Mouse (Mus musculus): ENCODE measurements around the gene Fa2h. TPM values are rescaled to one million over a fixed set of nuclear protein-coding genes. Genes with fewer than 3 reads are reported as not detected.

Fa2h gene
- polyA plus RNA-seq, 1 experiment from 2014 or later = not detected

GRCm38 (mm10) chr8:111350577-111350976 lies 43.0 kb downstream of the Fa2h start:
- no peak for ATAC-seq (ENCODE audit: insufficient number of reproducible peaks, low FRiP score, low TSS enrichment, low read depth)
- no peak overlapping the region for H3K4me2 ChIP-seq (ENCODE audit: low read depth, severe bottlenecking)
- WGBS = 81% methylated on average over 6 of the region's 6 CpGs

GRCm38 (mm10) chr8:111343225-111343624 lies 50.4 kb downstream of the Fa2h start:
- no peak for ATAC-seq (ENCODE audit: insufficient number of reproducible peaks, low FRiP score, low TSS enrichment, low read depth)
- Histone ChIP-seq H3K9ac (ENCODE audit: low read length) (no peak overlapping the region), H3K36me3 (ENCODE audit: control insufficient read depth, insufficient read depth, low read length) (no peaks in the 10 kb centered on the region), H3K9me3 (ENCODE audit: control insufficient read depth, low read length) (no peaks in the 10 kb centered on the region), H3K4me3 (ENCODE audit: low read depth, low read length) (no peak overlapping the region), H3K27me3 (ENCODE audit: control insufficient read depth, insufficient read depth, low read length) (peaks cover 7% of the 10 kb centered on the region), H3K27ac (replicated peaks; ENCODE audit: low read depth, low read length) (no peak overlapping the region), H3K4me2 (ENCODE audit: low read depth, severe bottlenecking) (no peak overlapping the region), H3K4me1 (ENCODE audit: control insufficient read depth, insufficient read depth, low read length) (no peaks in the 10 kb centered on the region)
- DNase-seq (ENCODE audit: low spot score) = peak; percentile 84
- WGBS = 16% methylated on average over 5 of the region's 5 CpGs

More at GRCm38 (mm10) chr8:111350577-111350976, 43.0 kb downstream of the Fa2h start:
- no peaks in the 10 kb centered on the region for H3K27me3 ChIP-seq (ENCODE audit: control insufficient read depth, insufficient read depth, low read length)
- H3K27ac ChIP-seq (replicated peaks; ENCODE audit: low read depth, low read length) = no peak overlapping the region
- H3K4me1 ChIP-seq (ENCODE audit: control insufficient read depth, insufficient read depth, low read length) = no peaks in the 10 kb centered on the region
- H3K36me3 ChIP-seq (ENCODE audit: control insufficient read depth, insufficient read depth, low read length) = no peaks in the 10 kb centered on the region
- no peak overlapping the region for H3K4me3 ChIP-seq (ENCODE audit: low read depth, low read length)
- no peak overlapping the region for H3K9ac ChIP-seq (ENCODE audit: low read length)
- H3K9me3 ChIP-seq (ENCODE audit: control insufficient read depth, low read length) = no peaks in the 10 kb centered on the region
- no peak for DNase-seq (ENCODE audit: low spot score)

GRCm38 (mm10) chr8:111340186-111340585 lies 53.4 kb downstream of the Fa2h start:
- no peaks in the 10 kb centered on the region for H3K9me3 ChIP-seq (ENCODE audit: control insufficient read depth, low read length)
- H3K27ac ChIP-seq (replicated peaks; ENCODE audit: low read depth, low read length) = no peak overlapping the region
- H3K4me3 ChIP-seq (ENCODE audit: low read depth, low read length) = no peak overlapping the region
- H3K27me3 ChIP-seq (ENCODE audit: control insufficient read depth, insufficient read depth, low read length) = peaks cover 18% of the 10 kb centered on the region
- ATAC-seq (ENCODE audit: insufficient number of reproducible peaks, low FRiP score, low TSS enrichment, low read depth) (no peak), DNase-seq (ENCODE audit: low spot score) (no peak)
- no peak overlapping the region for H3K4me2 ChIP-seq (ENCODE audit: low read depth, severe bottlenecking)
- H3K4me1 ChIP-seq (ENCODE audit: control insufficient read depth, insufficient read depth, low read length) = 0 out of 2 replicates have a peak, but pooled peaks cover 3% of the 10 kb centered on the region
- no peaks in the 10 kb centered on the region for H3K36me3 ChIP-seq (ENCODE audit: control insufficient read depth, insufficient read depth, low read length)
- no peak overlapping the region for H3K9ac ChIP-seq (ENCODE audit: low read length)
- 83% methylated on average over 3 of the region's 3 CpGs for WGBS

GRCm38 (mm10) chr8:111338370-111339208 lies 55.0 kb downstream of the Fa2h start:
- no peaks in the 10 kb centered on the region for H3K9me3 ChIP-seq (ENCODE audit: control insufficient read depth, low read length)
- no peak overlapping the region; the same call in 1 of the 2 replicates for H3K4me3 ChIP-seq (ENCODE audit: low read depth, low read length)
- no peak overlapping the region for H3K9ac ChIP-seq (ENCODE audit: low read length)
- H3K27ac ChIP-seq (replicated peaks; ENCODE audit: low read depth, low read length) = no peak overlapping the region
- ATAC-seq (ENCODE audit: insufficient number of reproducible peaks, low FRiP score, low TSS enrichment, low read depth) (no peak), DNase-seq (ENCODE audit: low spot score) (no peak)
- H3K4me2 ChIP-seq (ENCODE audit: low read depth, severe bottlenecking) = peak overlapping the region; percentile 54
- H3K27me3 ChIP-seq (ENCODE audit: control insufficient read depth, insufficient read depth, low read length) = peaks cover 18% of the 10 kb centered on the region
- no peaks in the 10 kb centered on the region for H3K36me3 ChIP-seq (ENCODE audit: control insufficient read depth, insufficient read depth, low read length)
- H3K4me1 ChIP-seq (ENCODE audit: control insufficient read depth, insufficient read depth, low read length) = 0 out of 2 replicates have a peak, but pooled peaks cover 3% of the 10 kb centered on the region
- 47% methylated on average over 12 of the region's 12 CpGs for WGBS

GRCm38 (mm10) chr8:111337890-111338347 lies 55.7 kb downstream of the Fa2h start, which contains the start of gene Mlkl:
TSS of gene Mlkl (minus strand) at chr8:111338177.
- no peak for ATAC-seq (ENCODE audit: insufficient number of reproducible peaks, low FRiP score, low TSS enrichment, low read depth)
- Histone ChIP-seq H3K4me1 (ENCODE audit: control insufficient read depth, insufficient read depth, low read length) (0 out of 2 replicates have a peak, but pooled peaks cover 3% of the 10 kb centered on the region), H3K36me3 (ENCODE audit: control insufficient read depth, insufficient read depth, low read length) (no peaks in the 10 kb centered on the region), H3K4me3 (ENCODE audit: low read depth, low read length) (peak within 1 kb of the TSS; percentile 28), H3K9me3 (ENCODE audit: control insufficient read depth, low read length) (no peaks in the 10 kb centered on the region), H3K27me3 (ENCODE audit: control insufficient read depth, insufficient read depth, low read length) (peaks cover 18% of the 10 kb centered on the region), H3K27ac (replicated peaks; ENCODE audit: low read depth, low read length) (no peak within 1 kb of the TSS), H3K4me2 (ENCODE audit: low read depth, severe bottlenecking) (peak within 1 kb of the TSS; percentile 54), H3K9ac (ENCODE audit: low read length) (no peak within 1 kb of the TSS)
- under 1% methylated on average over 29 of the region's 29 CpGs for WGBS
- peak; percentile 65 for DNase-seq (ENCODE audit: low spot score)

GRCm38 (mm10) chr8:111337311-111337889 lies 56.2 kb downstream of the Fa2h start:
- H3K36me3 ChIP-seq (ENCODE audit: control insufficient read depth, insufficient read depth, low read length) = no peaks in the 10 kb centered on the region
- H3K9ac ChIP-seq (ENCODE audit: low read length) = no peak overlapping the region
- ATAC-seq (ENCODE audit: insufficient number of reproducible peaks, low FRiP score, low TSS enrichment, low read depth) = no peak
- DNase-seq (ENCODE audit: low spot score) = no peak
- peak overlapping the region; percentile 54 for H3K4me2 ChIP-seq (ENCODE audit: low read depth, severe bottlenecking)
- peaks cover 18% of the 10 kb centered on the region for H3K27me3 ChIP-seq (ENCODE audit: control insufficient read depth, insufficient read depth, low read length)
- peak overlapping the region; percentile 28 for H3K4me3 ChIP-seq (ENCODE audit: low read depth, low read length)
- WGBS = 28% methylated on average over 17 of the region's 17 CpGs
- H3K9me3 ChIP-seq (ENCODE audit: control insufficient read depth, low read length) = no peaks in the 10 kb centered on the region
- 0 out of 2 replicates have a peak, but pooled peaks cover 3% of the 10 kb centered on the region for H3K4me1 ChIP-seq (ENCODE audit: control insufficient read depth, insufficient read depth, low read length)
- H3K27ac ChIP-seq (replicated peaks; ENCODE audit: low read depth, low read length) = no peak overlapping the region

GRCm38 (mm10) chr8:111336692-111337091 lies 56.9 kb downstream of the Fa2h start:
- Histone ChIP-seq H3K9me3 (ENCODE audit: control insufficient read depth, low read length) (no peaks in the 10 kb centered on the region), H3K9ac (ENCODE audit: low read length) (no peak overlapping the region), H3K4me1 (ENCODE audit: control insufficient read depth, insufficient read depth, low read length) (0 out of 2 replicates have a peak, but pooled peaks cover 3% of the 10 kb centered on the region), H3K36me3 (ENCODE audit: control insufficient read depth, insufficient read depth, low read length) (no peaks in the 10 kb centered on the region), H3K27me3 (ENCODE audit: control insufficient read depth, insufficient read depth, low read length) (peaks cover 18% of the 10 kb centered on the region), H3K4me2 (ENCODE audit: low read depth, severe bottlenecking) (no peak overlapping the region), H3K27ac (replicated peaks; ENCODE audit: low read depth, low read length) (no peak overlapping the region), H3K4me3 (ENCODE audit: low read depth, low read length) (no peak overlapping the region)
- WGBS = 88% methylated on average over 4 of the region's 4 CpGs
- no peak for DNase-seq (ENCODE audit: low spot score)
- no peak for ATAC-seq (ENCODE audit: insufficient number of reproducible peaks, low FRiP score, low TSS enrichment, low read depth)

GRCm38 (mm10) chr8:111325222-111325790 lies 68.3 kb downstream of the Fa2h start:
- H3K27me3 ChIP-seq (ENCODE audit: control insufficient read depth, insufficient read depth, low read length) = no peaks in the 10 kb centered on the region
- H3K4me1 ChIP-seq (ENCODE audit: control insufficient read depth, insufficient read depth, low read length) = no peaks in the 10 kb centered on the region
- H3K9me3 ChIP-seq (ENCODE audit: control insufficient read depth, low read length) = no peaks in the 10 kb centered on the region
- no peak for DNase-seq (ENCODE audit: low spot score)
- H3K4me3 ChIP-seq (ENCODE audit: low read depth, low read length) = no peak overlapping the region
- no peak overlapping the region for H3K9ac ChIP-seq (ENCODE audit: low read length)
- H3K27ac ChIP-seq (replicated peaks; ENCODE audit: low read depth, low read length) = no peak overlapping the region
- WGBS = 84% methylated on average over 6 of the region's 6 CpGs
- H3K36me3 ChIP-seq (ENCODE audit: control insufficient read depth, insufficient read depth, low read length) = no peaks in the 10 kb centered on the region
- no peak for ATAC-seq (ENCODE audit: insufficient number of reproducible peaks, low FRiP score, low TSS enrichment, low read depth)
- H3K4me2 ChIP-seq (ENCODE audit: low read depth, severe bottlenecking) = no peak overlapping the region
